In genomic region chr10:78236885-78237629, GRCm38 (mm10) we compare ENCODE assay signal across 14 mouse cellular contexts. TPM values are rescaled to one million over a fixed set of nuclear protein-coding genes. Genes with fewer than 3 reads are reported as not detected.
DNase-seq lines count a peak whose midpoint lies in the region; ATAC-seq and TF ChIP-seq lines count a peak whose summit lies in the region.
"Had no signal": no experiment of that assay in that cellular context is flagged by ENCODE, and none has a peak within 500 bp of the region (broad histone marks: within the 10 kb centered on the region; RNA-seq: fewer than 3 reads in every experiment).

No protein-coding gene starts in this region.

- peaks cover 67% of the 10 kb centered on the region for H3K36me3 ChIP-seq in megakaryocyte, embryonic 14.5 days (replicated peaks; ENCODE audit: low read length)
- H3K36me3 ChIP-seq: stomach, embryonic 15.5 days had no signal

- intact Hi-C loops in left cerebral cortex, adult 2 months (cut with DNase I) = no loop called here
- intact Hi-C loops in left cerebral cortex, postnatal 25 days (cut with DNase I) = no loop called here

- no peak for TF ChIP-seq CTCF in left cerebral cortex, adult 2 months (IDR thresholded peaks at IDR 0.05)
- TF ChIP-seq CTCF in bone marrow, adult 2 months (IDR thresholded peaks at IDR 0.05; ENCODE audit: control insufficient read depth, insufficient read depth, low read length) = no peak

- H3K4me3 ChIP-seq in left cerebral cortex, adult 2 months = no peak overlapping the region
- H3K4me3 ChIP-seq in bone marrow, adult 2 months (replicated peaks; ENCODE audit: control insufficient read depth, low read depth, low read length) = no peak overlapping the region
- H3K4me3 ChIP-seq in megakaryocyte, embryonic 14.5 days (replicated peaks) = peak overlapping the region; percentile 69
- H3K4me3 ChIP-seq: gastrocnemius, adult 2 months; midbrain, embryonic 12.5 days; stomach, embryonic 15.5 days had no signal

- H3K27me3 ChIP-seq in megakaryocyte, embryonic 14.5 days (replicated peaks) = no peaks in the 10 kb centered on the region
- H3K27me3 ChIP-seq: midbrain, embryonic 12.5 days; stomach, embryonic 15.5 days had no signal

- DNase-seq in left cerebral cortex, adult 2 months (ENCODE audit: extremely low spot score in 1 of 2, low spot score in 2 of 2) = no peak
- no peak for DNase-seq in left cerebral cortex, postnatal 25 days (ENCODE audit: low spot score in 2 of 2)
- DNase-seq in ovary, adult 18-20 months (ENCODE audit: low spot score) = no peak
- no peak for DNase-seq in kidney, postnatal 36 days
- DNase-seq: cerebellum, postnatal 36 days; gastrocnemius, adult 2 months; lung, adult 2 months; right cerebral cortex, postnatal 4 days had no signal

- WGBS in bone marrow, adult 2 months = 31% methylated on average over 8 of the region's 8 CpGs

- peaks cover 15% of the 10 kb centered on the region for H3K4me1 ChIP-seq in bone marrow, adult 2 months (ENCODE audit: control insufficient read depth, insufficient read depth, low read length)
- H3K4me1 ChIP-seq in megakaryocyte, embryonic 14.5 days = peaks cover 99% of the 10 kb centered on the region
- H3K4me1 ChIP-seq: midbrain, embryonic 12.5 days had no signal

- H3K27ac ChIP-seq in left cerebral cortex, adult 2 months = peak overlapping the region; percentile 71
- H3K27ac ChIP-seq in bone marrow, adult 2 months (ENCODE audit: control insufficient read depth, insufficient read depth, low read depth, low read length, poor library complexity) = peak overlapping the region; percentile 73
- H3K27ac ChIP-seq: gastrocnemius, adult 2 months; kidney, postnatal 0 days; midbrain, embryonic 12.5 days; stomach, embryonic 15.5 days had no signal

- 0 out of 2 replicates have a peak, but pooled peaks have one; percentile 18 for ATAC-seq in erythroblast, adult 5-6 weeks (replicated peaks; ENCODE audit: low FRiP score, poor library complexity, severe bottlenecking)

- no peaks in the 10 kb centered on the region for H3K9me3 ChIP-seq in megakaryocyte, embryonic 14.5 days
- H3K9me3 ChIP-seq: midbrain, embryonic 12.5 days; stomach, embryonic 15.5 days had no signal

- TF ChIP-seq POLR2A in bone marrow, adult 2 months (IDR thresholded peaks at IDR 0.05; ENCODE audit: borderline replicate concordance, control insufficient read depth, low read depth, low read length) = no peak

RNA-seq across cellular contexts. Expression of gene Trappc10, which starts 7.4 kb away (rescaled TPM):
- 10 to 100 TPM; 86.7 to 88.6 TPM for total RNA-seq in left cerebral cortex, adult 2 months (2021)
- total RNA-seq in left cerebral cortex, postnatal 25 days (2021) = 10 to 100 TPM; 81.1 to 87.2 TPM
- 19.5 and 31.8 TPM in 2 replicates for polyA plus RNA-seq in bone marrow, adult 2 months (2011; ENCODE audit: insufficient read depth, insufficient read length, low replicate concordance, missing spikeins)
- total RNA-seq in erythroblast, adult 5-6 weeks (2015; ENCODE audit: low replicate concordance) = 48.3 and 50.0 TPM in 2 replicates
- 37.9 and 41.1 TPM in 2 replicates for total RNA-seq in erythroblast, adult 5-6 weeks (2017; ENCODE audit: low replicate concordance)
- polyA plus RNA-seq in megakaryocyte, embryonic 14.5 days (2012; ENCODE audit: insufficient read depth, low replicate concordance) = 11.0 and 13.6 TPM in 2 replicates

RNA-seq across cellular contexts. Expression of gene Pwp2, which starts 52.1 kb away (rescaled TPM):
- total RNA-seq in left cerebral cortex, adult 2 months (2021) = 10 to 100 TPM; 19.6 to 19.7 TPM
- 10 to 100 TPM; 16.7 to 18.2 TPM for total RNA-seq in left cerebral cortex, postnatal 25 days (2021)
- polyA plus RNA-seq in bone marrow, adult 2 months (2011; ENCODE audit: insufficient read depth, insufficient read length, low replicate concordance, missing spikeins) = 7.2 and 13.9 TPM in 2 replicates
- total RNA-seq in erythroblast, adult 5-6 weeks (2015; ENCODE audit: low replicate concordance) = 0.19 TPM in 1 of 2 replicates, not detected in the other
- total RNA-seq in erythroblast, adult 5-6 weeks (2017; ENCODE audit: low replicate concordance) = 5.5 and 5.9 TPM in 2 replicates
- polyA plus RNA-seq in megakaryocyte, embryonic 14.5 days (2012; ENCODE audit: insufficient read depth, low replicate concordance) = 1.3 and 2.9 TPM in 2 replicates
